Mouse (Mus musculus): Measurements from ENCODE around the gene Mindy4. TPM values are rescaled to one million over a fixed set of nuclear protein-coding genes. Genes with fewer than 3 reads are reported as not detected.

The Mindy4 gene
- polyA plus RNA-seq, 1 experiment from 2014 or later: 9.2 TPM

GRCm38 (mm10) chr6:55324785-55325184, 121.6 kb downstream of the Mindy4 start:
- H3K4me2 ChIP-seq: no peak overlapping the region
- H3K36me3 ChIP-seq (ENCODE audit: control insufficient read depth, insufficient read depth, low read length): no peaks in the 10 kb centered on the region
- H3K9ac ChIP-seq (ENCODE audit: low read depth, low read length): no peak overlapping the region
- H3K27me3 ChIP-seq (ENCODE audit: control insufficient read depth, insufficient read depth, low read length): no peaks in the 10 kb centered on the region
- no peak overlapping the region for H3K27ac ChIP-seq (ENCODE audit: low read depth, low read length)
- no peak for ATAC-seq (replicated peaks; ENCODE audit: insufficient number of reproducible peaks, low FRiP score, low TSS enrichment)
- peaks cover 30% of the 10 kb centered on the region for H3K4me1 ChIP-seq (ENCODE audit: control insufficient read depth, insufficient read depth, low read length)
- no peaks in the 10 kb centered on the region for H3K9me3 ChIP-seq (replicated peaks; ENCODE audit: control insufficient read depth, low read length)
- 68% methylated on average over 1 of the region's 1 CpGs for WGBS (ENCODE audit: insufficient replicate concordance)
- no peak overlapping the region for H3K4me3 ChIP-seq (ENCODE audit: low read depth, low read length)

- ATAC-seq (replicated peaks; ENCODE audit: insufficient number of reproducible peaks, low FRiP score, low TSS enrichment): no peak; the same call in 1 of the 2 replicates
- Histone ChIP-seq H3K36me3 (ENCODE audit: control insufficient read depth, insufficient read depth, low read length) (no peaks in the 10 kb centered on the region), H3K27me3 (ENCODE audit: control insufficient read depth, insufficient read depth, low read length) (no peaks in the 10 kb centered on the region), H3K9me3 (replicated peaks; ENCODE audit: control insufficient read depth, low read length) (no peaks in the 10 kb centered on the region), H3K9ac (ENCODE audit: low read depth, low read length) (no peak overlapping the region), H3K4me3 (ENCODE audit: low read depth, low read length) (no peak overlapping the region), H3K27ac (ENCODE audit: low read depth, low read length) (no peak overlapping the region), H3K4me1 (ENCODE audit: control insufficient read depth, insufficient read depth, low read length) (peaks cover 26% of the 10 kb centered on the region), H3K4me2 (no peak overlapping the region)
- 26% methylated on average over 4 of the region's 4 CpGs for WGBS (ENCODE audit: insufficient replicate concordance)
Measured at GRCm38 (mm10) chr6:55326299-55326698, 123.1 kb downstream of the Mindy4 start.

DNA sequence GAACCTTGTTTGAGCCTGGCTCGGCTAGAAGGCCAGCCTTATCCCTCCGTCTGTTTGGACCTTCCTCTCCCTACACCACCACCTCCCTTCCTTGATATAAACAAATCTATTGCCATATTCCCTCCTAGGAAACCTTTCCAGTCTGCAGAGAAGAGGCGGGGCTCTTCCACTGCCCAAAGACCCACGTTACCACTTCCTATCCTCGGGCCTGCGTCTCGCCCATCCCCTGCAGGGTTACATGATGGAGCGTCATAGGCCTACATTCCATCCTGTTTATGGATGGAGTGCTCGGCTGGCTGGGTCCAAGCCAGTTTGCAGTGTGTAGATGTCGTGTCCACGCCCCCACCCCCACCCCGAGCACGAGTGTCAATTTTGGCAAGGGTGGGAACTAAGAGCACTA, 124.1 kb downstream of the Mindy4 start:
- H3K9ac ChIP-seq (ENCODE audit: low read depth, low read length): no peak overlapping the region
- H3K4me3 ChIP-seq (ENCODE audit: low read depth, low read length): no peak overlapping the region
- H3K27ac ChIP-seq (ENCODE audit: low read depth, low read length): no peak overlapping the region
- no peaks in the 10 kb centered on the region for H3K36me3 ChIP-seq (ENCODE audit: control insufficient read depth, insufficient read depth, low read length)
- no peak for ATAC-seq (replicated peaks; ENCODE audit: insufficient number of reproducible peaks, low FRiP score, low TSS enrichment)
- H3K27me3 ChIP-seq (ENCODE audit: control insufficient read depth, insufficient read depth, low read length): no peaks in the 10 kb centered on the region; the same call in 1 of the 2 replicates
- H3K4me1 ChIP-seq (ENCODE audit: control insufficient read depth, insufficient read depth, low read length): peaks cover 21% of the 10 kb centered on the region
- H3K9me3 ChIP-seq (replicated peaks; ENCODE audit: control insufficient read depth, low read length): no peaks in the 10 kb centered on the region
- 66% methylated on average over 13 of the region's 13 CpGs for WGBS (ENCODE audit: insufficient replicate concordance)
- H3K4me2 ChIP-seq: no peak overlapping the region

DNA sequence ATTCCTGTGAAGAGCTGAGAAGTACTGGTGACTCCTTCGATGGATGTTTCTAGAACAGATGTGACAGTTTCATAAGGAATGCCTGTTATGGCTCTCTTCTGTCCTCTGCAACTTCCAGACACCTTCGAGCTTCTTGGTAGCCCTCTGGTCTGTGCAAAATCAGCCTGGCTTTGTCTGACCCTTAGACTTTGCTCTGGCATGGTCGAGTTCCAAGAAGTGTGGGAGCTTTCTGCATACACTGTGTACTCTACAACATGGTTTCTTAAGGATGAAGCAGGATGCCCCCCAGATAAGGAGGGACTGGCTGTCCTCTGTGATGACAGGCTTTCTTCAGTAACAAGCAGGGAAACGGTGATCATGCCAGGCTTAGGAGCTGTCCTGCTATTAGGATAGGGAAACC, 125.0 kb downstream of the Mindy4 start:
- H3K4me2 ChIP-seq: no peak overlapping the region
- 61% methylated on average over 4 of the region's 4 CpGs for WGBS (ENCODE audit: insufficient replicate concordance)
- H3K4me1 ChIP-seq (ENCODE audit: control insufficient read depth, insufficient read depth, low read length): peaks cover 24% of the 10 kb centered on the region
- H3K36me3 ChIP-seq (ENCODE audit: control insufficient read depth, insufficient read depth, low read length): no peaks in the 10 kb centered on the region
- no peak overlapping the region for H3K4me3 ChIP-seq (ENCODE audit: low read depth, low read length)
- H3K9me3 ChIP-seq (replicated peaks; ENCODE audit: control insufficient read depth, low read length): no peaks in the 10 kb centered on the region
- no peaks in the 10 kb centered on the region; the same call in 1 of the 2 replicates for H3K27me3 ChIP-seq (ENCODE audit: control insufficient read depth, insufficient read depth, low read length)
- H3K27ac ChIP-seq (ENCODE audit: low read depth, low read length): no peak overlapping the region
- H3K9ac ChIP-seq (ENCODE audit: low read depth, low read length): no peak overlapping the region
- ATAC-seq (replicated peaks; ENCODE audit: insufficient number of reproducible peaks, low FRiP score, low TSS enrichment): no peak

GRCm38 (mm10) chr6:55331315-55331714, 128.1 kb downstream of the Mindy4 start:
- H3K9me3 ChIP-seq (replicated peaks; ENCODE audit: control insufficient read depth, low read length): no peaks in the 10 kb centered on the region
- no peak overlapping the region for H3K4me3 ChIP-seq (ENCODE audit: low read depth, low read length)
- no peak overlapping the region for H3K9ac ChIP-seq (ENCODE audit: low read depth, low read length)
- peaks cover 22% of the 10 kb centered on the region for H3K4me1 ChIP-seq (ENCODE audit: control insufficient read depth, insufficient read depth, low read length)
- no peak overlapping the region for H3K4me2 ChIP-seq
- no peak for ATAC-seq (replicated peaks; ENCODE audit: insufficient number of reproducible peaks, low FRiP score, low TSS enrichment)
- no peaks in the 10 kb centered on the region; the same call in 1 of the 2 replicates for H3K27me3 ChIP-seq (ENCODE audit: control insufficient read depth, insufficient read depth, low read length)
- WGBS (ENCODE audit: insufficient replicate concordance): 61% methylated on average over 6 of the region's 6 CpGs
- no peak overlapping the region for H3K27ac ChIP-seq (ENCODE audit: low read depth, low read length)
- H3K36me3 ChIP-seq (ENCODE audit: control insufficient read depth, insufficient read depth, low read length): no peaks in the 10 kb centered on the region

DNA sequence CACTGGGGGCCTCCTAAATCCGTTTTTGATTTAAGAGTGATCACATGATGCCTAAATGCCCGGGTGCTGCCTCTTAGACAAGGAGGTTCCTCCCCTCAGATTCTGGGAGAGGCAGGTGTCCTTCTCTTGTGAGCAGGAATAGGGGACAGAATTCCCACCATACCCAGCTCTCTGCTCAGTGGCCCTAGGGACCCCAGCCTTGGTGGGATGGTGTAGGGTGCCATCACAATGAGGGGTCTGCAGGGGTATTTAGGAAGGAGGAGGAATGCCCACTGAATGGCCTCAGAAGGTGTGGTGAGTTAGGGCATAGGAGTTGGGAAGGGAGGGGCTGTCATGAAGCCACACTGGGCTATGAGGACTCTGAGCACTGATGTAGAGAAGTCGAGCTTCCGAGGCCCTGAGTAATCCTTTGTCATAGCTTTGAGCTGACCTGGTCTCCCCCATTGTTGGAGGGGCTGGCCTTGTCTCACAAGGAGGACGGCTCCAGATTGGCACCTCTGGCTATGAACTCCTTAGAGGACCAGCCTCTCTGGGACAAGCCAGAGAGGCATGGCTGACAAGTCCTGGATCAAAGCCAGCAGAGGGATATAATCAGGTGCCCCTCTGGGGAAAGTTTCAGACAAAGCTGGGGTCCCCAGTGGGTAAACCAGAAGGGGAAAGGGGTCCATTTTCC, 129.1 kb downstream of the Mindy4 start:
- Histone ChIP-seq H3K27me3 (ENCODE audit: control insufficient read depth, insufficient read depth, low read length) (peaks cover 2% of the 10 kb centered on the region; the same call in 1 of the 2 replicates), H3K4me2 (no peak overlapping the region), H3K4me3 (ENCODE audit: low read depth, low read length) (no peak overlapping the region), H3K9ac (ENCODE audit: low read depth, low read length) (no peak overlapping the region), H3K9me3 (replicated peaks; ENCODE audit: control insufficient read depth, low read length) (no peaks in the 10 kb centered on the region), H3K4me1 (ENCODE audit: control insufficient read depth, insufficient read depth, low read length) (peaks cover 27% of the 10 kb centered on the region), H3K36me3 (ENCODE audit: control insufficient read depth, insufficient read depth, low read length) (no peaks in the 10 kb centered on the region), H3K27ac (ENCODE audit: low read depth, low read length) (no peak overlapping the region)
- WGBS (ENCODE audit: insufficient replicate concordance): 52% methylated on average over 5 of the region's 5 CpGs
- no peak for ATAC-seq (replicated peaks; ENCODE audit: insufficient number of reproducible peaks, low FRiP score, low TSS enrichment)

DNA sequence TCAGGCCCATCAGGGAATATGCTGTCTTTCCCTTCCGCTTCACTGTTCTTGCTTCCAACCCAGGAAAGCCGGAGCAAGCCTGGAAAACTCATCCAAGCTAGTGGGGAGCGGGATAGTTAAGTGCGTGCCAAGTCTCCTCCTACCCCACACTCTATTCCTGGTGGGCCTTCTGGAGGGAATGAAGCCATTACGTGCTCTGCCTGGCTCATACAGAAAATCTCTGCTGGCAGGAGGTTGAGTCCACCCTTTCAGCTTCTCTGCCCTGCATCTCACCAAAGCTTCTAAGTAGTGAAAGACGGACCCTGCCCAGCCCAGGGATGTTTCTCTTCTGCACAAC, 129.6 kb downstream of the Mindy4 start:
- no peak for ATAC-seq (replicated peaks; ENCODE audit: insufficient number of reproducible peaks, low FRiP score, low TSS enrichment)

DNA sequence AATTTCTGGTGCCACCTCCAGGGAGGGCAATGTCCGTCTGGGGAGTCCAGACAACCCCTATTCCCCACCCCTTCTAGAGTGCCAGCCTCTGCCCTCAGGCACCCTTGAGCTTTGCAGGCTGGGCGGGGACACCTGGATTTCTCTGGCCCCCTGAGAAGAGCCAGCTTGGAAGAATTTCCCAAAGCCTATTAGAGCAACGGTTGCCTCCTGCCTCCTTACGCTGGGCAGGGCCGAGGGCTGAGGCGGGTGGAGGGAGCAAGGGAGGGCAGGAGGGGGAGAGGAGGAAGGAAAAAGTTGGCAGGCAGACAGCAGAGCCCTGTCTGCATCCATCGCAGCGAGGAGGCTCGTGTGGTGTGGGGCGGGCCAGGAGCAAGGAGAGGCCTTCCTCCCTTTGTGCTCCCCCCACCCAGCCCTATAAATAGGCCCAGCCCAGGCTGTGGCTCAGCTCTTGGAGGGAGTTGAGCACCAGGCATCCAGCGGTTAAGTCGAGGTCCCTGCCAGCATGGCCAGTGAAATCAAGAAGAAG, 132.9 kb downstream of the Mindy4 start, which contains the start of gene Aqp1:
Aqp1 (plus strand) TSS at position 444 of the 526 bp plus-strand sequence.
- H3K27ac ChIP-seq (ENCODE audit: low read depth, low read length): no peak within 1 kb of the TSS; the same call in 1 of the 2 replicates
- H3K9me3 ChIP-seq (replicated peaks; ENCODE audit: control insufficient read depth, low read length): no peaks in the 10 kb centered on the region
- no peak within 1 kb of the TSS for H3K4me3 ChIP-seq (ENCODE audit: low read depth, low read length)
- WGBS (ENCODE audit: insufficient replicate concordance): 16% methylated on average over 12 of the region's 12 CpGs
- H3K36me3 ChIP-seq (ENCODE audit: control insufficient read depth, insufficient read depth, low read length): no peaks in the 10 kb centered on the region
- peak within 1 kb of the TSS; percentile 33 for H3K4me2 ChIP-seq
- H3K27me3 ChIP-seq (ENCODE audit: control insufficient read depth, insufficient read depth, low read length): peaks cover 10% of the 10 kb centered on the region
- peaks cover 38% of the 10 kb centered on the region for H3K4me1 ChIP-seq (ENCODE audit: control insufficient read depth, insufficient read depth, low read length)
- H3K9ac ChIP-seq (ENCODE audit: low read depth, low read length): peak within 1 kb of the TSS; percentile 29; the same call in 1 of the 2 replicates
- peak; percentile 76 for ATAC-seq (replicated peaks; ENCODE audit: insufficient number of reproducible peaks, low FRiP score, low TSS enrichment)

More for the DNA sequence above, 129.6 kb downstream of the Mindy4 start:
- no peak overlapping the region for H3K4me3 ChIP-seq (ENCODE audit: low read depth, low read length)
- WGBS (ENCODE audit: insufficient replicate concordance): 83% methylated on average over 6 of the region's 6 CpGs
- no peak overlapping the region for H3K9ac ChIP-seq (ENCODE audit: low read depth, low read length)
- H3K4me1 ChIP-seq (ENCODE audit: control insufficient read depth, insufficient read depth, low read length): peaks cover 23% of the 10 kb centered on the region
- no peaks in the 10 kb centered on the region for H3K9me3 ChIP-seq (replicated peaks; ENCODE audit: control insufficient read depth, low read length)
- H3K27ac ChIP-seq (ENCODE audit: low read depth, low read length): no peak overlapping the region
- no peak overlapping the region for H3K4me2 ChIP-seq
- peaks cover 2% of the 10 kb centered on the region; the same call in 1 of the 2 replicates for H3K27me3 ChIP-seq (ENCODE audit: control insufficient read depth, insufficient read depth, low read length)
- no peaks in the 10 kb centered on the region for H3K36me3 ChIP-seq (ENCODE audit: control insufficient read depth, insufficient read depth, low read length)

- 62% methylated on average over 5 of the region's 5 CpGs for WGBS (ENCODE audit: insufficient replicate concordance)
- no peak for ATAC-seq (replicated peaks; ENCODE audit: insufficient number of reproducible peaks, low FRiP score, low TSS enrichment)
- no peak overlapping the region for H3K4me3 ChIP-seq (ENCODE audit: low read depth, low read length)
Measured at GRCm38 (mm10) chr6:55337242-55337641, 134.1 kb downstream of the Mindy4 start.

More at GRCm38 (mm10) chr6:55337242-55337641, 134.1 kb downstream of the Mindy4 start:
- peaks cover 42% of the 10 kb centered on the region for H3K4me1 ChIP-seq (ENCODE audit: control insufficient read depth, insufficient read depth, low read length)
- H3K27me3 ChIP-seq (ENCODE audit: control insufficient read depth, insufficient read depth, low read length): peaks cover 10% of the 10 kb centered on the region
- no peaks in the 10 kb centered on the region for H3K9me3 ChIP-seq (replicated peaks; ENCODE audit: control insufficient read depth, low read length)
- H3K9ac ChIP-seq (ENCODE audit: low read depth, low read length): no peak overlapping the region
- H3K27ac ChIP-seq (ENCODE audit: low read depth, low read length): no peak overlapping the region
- H3K36me3 ChIP-seq (ENCODE audit: control insufficient read depth, insufficient read depth, low read length): no peaks in the 10 kb centered on the region
- peak overlapping the region; percentile 33 for H3K4me2 ChIP-seq

Data from heart, embryonic 11.5 days (tissue).